Mouse (Mus musculus): ENCODE results near the gene Steap3. TPM values are rescaled to one million over a fixed set of nuclear protein-coding genes. Genes with fewer than 3 reads are reported as not detected.

The Steap3 gene
- polyA plus RNA-seq, 1 experiment from 2014 or later: 3.0 TPM

DNA sequence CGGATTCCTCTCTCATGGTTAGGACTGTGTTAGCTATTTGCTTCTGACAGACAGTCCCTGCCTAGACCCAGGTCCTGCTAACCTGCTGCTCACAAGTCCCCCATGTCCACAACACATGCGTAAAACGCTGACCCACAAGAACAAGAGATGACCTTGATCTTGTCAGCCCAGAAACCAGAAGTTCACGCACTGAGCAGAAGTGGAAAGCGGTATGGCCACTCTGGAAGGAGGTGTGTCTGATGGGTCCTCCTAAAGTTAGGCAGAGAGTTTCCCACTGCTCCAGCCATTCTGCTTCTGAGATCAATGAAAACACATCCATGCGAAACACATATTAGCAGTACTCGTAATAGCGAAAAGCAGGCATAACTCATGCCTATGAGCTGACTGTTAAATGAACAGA lies 25.6 kb downstream of the Steap3 start:
- no peaks in the 10 kb centered on the region for H3K36me3 ChIP-seq (ENCODE audit: control insufficient read depth, insufficient read depth, low read length)
- DNase-seq (ENCODE audit: low spot score) (no peak), ATAC-seq (ENCODE audit: insufficient read depth, low FRiP score, low TSS enrichment) (no peak)
- no peak overlapping the region for H3K27ac ChIP-seq (ENCODE audit: low read depth, low read length)
- no peak overlapping the region for H3K4me2 ChIP-seq (ENCODE audit: low read depth)
- H3K27me3 ChIP-seq (ENCODE audit: control insufficient read depth, insufficient read depth, low read length): no peaks in the 10 kb centered on the region
- no peaks in the 10 kb centered on the region for H3K9me3 ChIP-seq (ENCODE audit: control insufficient read depth, low read length)
- H3K4me1 ChIP-seq (ENCODE audit: control insufficient read depth, insufficient read depth, low read length): no peaks in the 10 kb centered on the region
- 91% methylated on average over 8 of the region's 8 CpGs for WGBS
- H3K9ac ChIP-seq (ENCODE audit: low read length): no peak overlapping the region
- H3K4me3 ChIP-seq (ENCODE audit: low read depth, low read length): no peak overlapping the region

DNA sequence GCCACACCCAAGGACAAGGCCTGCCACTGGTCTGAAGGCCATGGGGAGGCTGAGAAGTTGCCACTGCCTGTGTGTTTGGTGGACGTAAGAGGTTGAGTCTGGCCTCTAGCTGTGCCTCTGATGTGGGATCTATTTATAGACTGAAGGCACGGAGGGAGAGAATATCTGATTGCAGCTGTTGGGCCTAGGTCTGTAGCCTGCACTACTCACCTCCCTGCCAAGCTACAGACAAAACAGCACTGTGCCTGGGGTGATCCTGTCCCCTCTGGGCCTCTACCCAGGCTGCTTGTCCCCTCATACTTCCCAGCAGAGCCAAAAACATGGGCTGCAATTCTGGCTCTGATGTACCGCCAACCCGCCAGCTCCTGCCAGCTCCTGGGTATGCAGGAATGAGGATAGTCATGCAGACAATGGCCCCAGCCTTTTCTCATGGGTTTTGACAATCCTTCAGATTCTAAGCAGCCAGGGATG lies 26.8 kb downstream of the Steap3 start:
- H3K36me3 ChIP-seq (ENCODE audit: control insufficient read depth, insufficient read depth, low read length): no peaks in the 10 kb centered on the region
- H3K9ac ChIP-seq (ENCODE audit: low read length): no peak overlapping the region
- H3K27ac ChIP-seq (ENCODE audit: low read depth, low read length): no peak overlapping the region
- ATAC-seq (ENCODE audit: insufficient read depth, low FRiP score, low TSS enrichment) (no peak), DNase-seq (ENCODE audit: low spot score) (no peak)
- H3K9me3 ChIP-seq (ENCODE audit: control insufficient read depth, low read length): no peaks in the 10 kb centered on the region
- 73% methylated on average over 4 of the region's 4 CpGs for WGBS
- H3K4me3 ChIP-seq (ENCODE audit: low read depth, low read length): no peak overlapping the region
- H3K4me2 ChIP-seq (ENCODE audit: low read depth): no peak overlapping the region
- no peaks in the 10 kb centered on the region for H3K27me3 ChIP-seq (ENCODE audit: control insufficient read depth, insufficient read depth, low read length)
- H3K4me1 ChIP-seq (ENCODE audit: control insufficient read depth, insufficient read depth, low read length): no peaks in the 10 kb centered on the region

DNA sequence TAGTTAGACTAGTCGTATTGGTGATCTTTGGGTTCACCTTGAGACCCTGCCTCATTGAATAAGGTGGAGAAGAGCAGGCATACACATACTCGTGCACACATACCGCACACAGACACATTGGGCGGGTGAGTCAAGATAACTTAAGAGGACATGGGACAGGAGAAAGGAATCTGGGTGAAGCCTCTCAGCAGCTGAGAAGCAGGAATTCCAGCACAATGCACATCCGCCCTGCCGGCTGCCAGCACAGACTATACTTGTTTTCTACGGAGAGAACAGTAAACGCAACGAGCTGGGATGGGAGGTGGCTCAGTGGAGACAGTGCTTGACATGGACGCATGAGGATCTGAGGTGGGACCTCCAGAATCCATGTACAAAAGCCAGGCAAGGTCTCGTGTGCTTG lies 27.9 kb downstream of the Steap3 start:
- H3K4me2 ChIP-seq (ENCODE audit: low read depth): no peak overlapping the region
- H3K36me3 ChIP-seq (ENCODE audit: control insufficient read depth, insufficient read depth, low read length): no peaks in the 10 kb centered on the region
- no peak overlapping the region for H3K27ac ChIP-seq (ENCODE audit: low read depth, low read length)
- H3K27me3 ChIP-seq (ENCODE audit: control insufficient read depth, insufficient read depth, low read length): no peaks in the 10 kb centered on the region
- no peak overlapping the region for H3K9ac ChIP-seq (ENCODE audit: low read length)
- DNase-seq (ENCODE audit: low spot score): no peak
- no peaks in the 10 kb centered on the region for H3K9me3 ChIP-seq (ENCODE audit: control insufficient read depth, low read length)
- H3K4me3 ChIP-seq (ENCODE audit: low read depth, low read length): no peak overlapping the region
- ATAC-seq (ENCODE audit: insufficient read depth, low FRiP score, low TSS enrichment): no peak
- H3K4me1 ChIP-seq (ENCODE audit: control insufficient read depth, insufficient read depth, low read length): no peaks in the 10 kb centered on the region
- WGBS: 91% methylated on average over 11 of the region's 11 CpGs

DNA sequence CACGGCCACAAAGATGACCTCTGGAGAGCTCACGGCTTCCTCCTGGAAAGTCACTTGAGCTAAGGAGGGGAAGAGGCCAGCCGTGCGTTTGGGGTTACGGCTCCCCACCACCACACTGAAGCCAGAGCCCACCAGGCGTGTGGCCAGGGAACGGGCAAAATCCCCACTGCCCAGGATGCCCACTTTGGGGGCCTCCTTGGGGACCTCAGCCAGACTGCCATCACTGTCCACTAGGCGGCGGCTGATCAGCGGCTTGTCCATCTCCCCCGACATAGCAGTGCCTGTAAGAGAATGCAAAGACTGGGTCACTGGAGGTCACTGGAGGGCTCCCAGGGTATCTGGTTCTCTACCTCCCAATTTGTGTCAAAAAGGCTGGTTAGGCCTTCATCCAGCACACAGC lies 28.5 kb downstream of the Steap3 start:
- WGBS: 83% methylated on average over 11 of the region's 11 CpGs
- DNase-seq (ENCODE audit: low spot score) (no peak), ATAC-seq (ENCODE audit: insufficient read depth, low FRiP score, low TSS enrichment) (no peak)
- H3K27me3 ChIP-seq (ENCODE audit: control insufficient read depth, insufficient read depth, low read length): no peaks in the 10 kb centered on the region
- no peaks in the 10 kb centered on the region for H3K36me3 ChIP-seq (ENCODE audit: control insufficient read depth, insufficient read depth, low read length)
- H3K27ac ChIP-seq (ENCODE audit: low read depth, low read length): no peak overlapping the region
- no peaks in the 10 kb centered on the region for H3K9me3 ChIP-seq (ENCODE audit: control insufficient read depth, low read length)
- H3K9ac ChIP-seq (ENCODE audit: low read length): no peak overlapping the region
- no peak overlapping the region for H3K4me2 ChIP-seq (ENCODE audit: low read depth)
- H3K4me1 ChIP-seq (ENCODE audit: control insufficient read depth, insufficient read depth, low read length): no peaks in the 10 kb centered on the region
- no peak overlapping the region for H3K4me3 ChIP-seq (ENCODE audit: low read depth, low read length)

DNA sequence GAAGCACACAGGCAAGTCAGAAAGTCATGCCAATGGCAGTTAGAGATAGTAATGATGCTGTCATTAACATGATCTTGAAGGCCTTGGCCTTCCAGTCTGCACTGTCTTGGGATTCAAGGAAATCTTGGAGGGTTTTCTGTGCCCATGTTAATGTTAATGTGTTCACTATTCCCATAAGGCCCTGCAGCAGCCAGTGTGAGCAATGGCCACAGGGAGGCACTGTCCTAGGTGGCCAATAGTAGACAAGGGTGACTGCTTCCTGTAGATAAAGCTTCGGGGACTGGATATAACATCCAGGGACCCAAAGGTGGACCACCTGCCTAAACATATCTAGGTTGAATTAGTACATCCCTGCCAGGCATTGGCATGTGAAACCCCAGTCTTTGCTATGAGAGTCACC lies 35.4 kb downstream of the Steap3 start:
- no peaks in the 10 kb centered on the region for H3K27me3 ChIP-seq (ENCODE audit: control insufficient read depth, insufficient read depth, low read length)
- ATAC-seq (ENCODE audit: insufficient read depth, low FRiP score, low TSS enrichment): no peak
- H3K27ac ChIP-seq (ENCODE audit: low read depth, low read length): no peak overlapping the region
- H3K4me2 ChIP-seq (ENCODE audit: low read depth): no peak overlapping the region
- DNase-seq (ENCODE audit: low spot score): no peak
- WGBS: 100% methylated on average over 1 of the region's 1 CpGs
- no peaks in the 10 kb centered on the region for H3K36me3 ChIP-seq (ENCODE audit: control insufficient read depth, insufficient read depth, low read length)
- H3K4me3 ChIP-seq (ENCODE audit: low read depth, low read length): no peak overlapping the region
- H3K9ac ChIP-seq (ENCODE audit: low read length): no peak overlapping the region
- H3K4me1 ChIP-seq (ENCODE audit: control insufficient read depth, insufficient read depth, low read length): no peaks in the 10 kb centered on the region
- no peaks in the 10 kb centered on the region for H3K9me3 ChIP-seq (ENCODE audit: control insufficient read depth, low read length)

DNA sequence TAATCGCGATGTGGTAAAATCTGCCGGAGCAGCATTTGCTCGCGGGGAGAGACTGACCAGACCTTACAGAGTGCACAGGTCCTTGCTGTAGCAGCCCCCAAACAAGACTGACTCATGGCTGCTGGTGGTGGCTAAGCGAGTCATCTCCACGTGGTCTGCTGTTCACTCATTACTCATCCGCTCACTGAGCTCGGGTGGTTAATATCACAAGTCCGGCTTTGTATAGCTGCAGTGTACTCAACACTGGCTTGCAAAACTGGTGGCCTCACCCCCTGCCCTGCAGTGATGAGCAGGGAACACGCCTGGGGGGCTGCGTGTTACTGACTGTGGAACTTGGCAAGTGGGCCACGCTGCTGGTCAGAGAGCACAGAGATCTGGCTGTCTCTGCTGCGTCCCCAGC lies 36.1 kb downstream of the Steap3 start:
- H3K4me2 ChIP-seq (ENCODE audit: low read depth): no peak overlapping the region
- no peak overlapping the region for H3K27ac ChIP-seq (ENCODE audit: low read depth, low read length)
- H3K9ac ChIP-seq (ENCODE audit: low read length): no peak overlapping the region
- no peaks in the 10 kb centered on the region for H3K4me1 ChIP-seq (ENCODE audit: control insufficient read depth, insufficient read depth, low read length)
- H3K4me3 ChIP-seq (ENCODE audit: low read depth, low read length): no peak overlapping the region
- H3K36me3 ChIP-seq (ENCODE audit: control insufficient read depth, insufficient read depth, low read length): no peaks in the 10 kb centered on the region
- DNase-seq (ENCODE audit: low spot score) (no peak), ATAC-seq (ENCODE audit: insufficient read depth, low FRiP score, low TSS enrichment) (no peak)
- no peaks in the 10 kb centered on the region for H3K27me3 ChIP-seq (ENCODE audit: control insufficient read depth, insufficient read depth, low read length)
- WGBS: 90% methylated on average over 14 of the region's 14 CpGs
- H3K9me3 ChIP-seq (ENCODE audit: control insufficient read depth, low read length): no peaks in the 10 kb centered on the region

DNA sequence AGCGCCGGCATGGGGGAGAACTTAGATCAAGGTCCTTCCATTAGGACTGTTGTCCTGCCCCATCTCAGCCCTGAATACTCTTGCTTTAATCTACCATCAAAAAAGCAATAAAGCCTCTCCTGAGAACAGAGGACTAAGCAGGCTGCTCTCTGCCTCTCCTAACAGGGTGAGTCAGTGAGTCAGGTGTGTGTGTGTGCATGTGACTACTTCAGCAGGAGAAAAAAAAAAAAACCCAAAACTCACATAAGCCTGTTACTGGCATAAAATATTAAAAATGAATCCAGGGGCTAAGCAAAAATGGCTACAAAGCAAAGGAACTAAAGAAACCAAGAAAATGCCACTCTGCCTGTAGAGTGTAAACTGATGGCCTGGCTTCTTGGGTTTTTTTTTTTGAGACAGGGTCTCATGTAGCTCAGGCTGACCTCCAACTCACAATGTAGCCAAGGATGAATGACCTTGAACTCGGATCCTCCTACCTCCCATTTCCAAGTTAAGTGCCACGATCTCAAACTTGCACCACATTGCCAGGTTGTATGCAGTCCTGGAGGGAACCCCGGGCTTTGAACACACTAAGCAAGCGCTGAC lies 36.8 kb downstream of the Steap3 start:
- ATAC-seq (ENCODE audit: insufficient read depth, low FRiP score, low TSS enrichment) (no peak), DNase-seq (ENCODE audit: low spot score) (no peak)
- Histone ChIP-seq H3K36me3 (ENCODE audit: control insufficient read depth, insufficient read depth, low read length) (no peaks in the 10 kb centered on the region), H3K27ac (ENCODE audit: low read depth, low read length) (no peak overlapping the region), H3K4me2 (ENCODE audit: low read depth) (no peak overlapping the region), H3K4me1 (ENCODE audit: control insufficient read depth, insufficient read depth, low read length) (no peaks in the 10 kb centered on the region), H3K9ac (ENCODE audit: low read length) (no peak overlapping the region), H3K9me3 (ENCODE audit: control insufficient read depth, low read length) (no peaks in the 10 kb centered on the region), H3K4me3 (ENCODE audit: low read depth, low read length) (no peak overlapping the region), H3K27me3 (ENCODE audit: control insufficient read depth, insufficient read depth, low read length) (no peaks in the 10 kb centered on the region)
- WGBS: 89% methylated on average over 6 of the region's 6 CpGs

DNA sequence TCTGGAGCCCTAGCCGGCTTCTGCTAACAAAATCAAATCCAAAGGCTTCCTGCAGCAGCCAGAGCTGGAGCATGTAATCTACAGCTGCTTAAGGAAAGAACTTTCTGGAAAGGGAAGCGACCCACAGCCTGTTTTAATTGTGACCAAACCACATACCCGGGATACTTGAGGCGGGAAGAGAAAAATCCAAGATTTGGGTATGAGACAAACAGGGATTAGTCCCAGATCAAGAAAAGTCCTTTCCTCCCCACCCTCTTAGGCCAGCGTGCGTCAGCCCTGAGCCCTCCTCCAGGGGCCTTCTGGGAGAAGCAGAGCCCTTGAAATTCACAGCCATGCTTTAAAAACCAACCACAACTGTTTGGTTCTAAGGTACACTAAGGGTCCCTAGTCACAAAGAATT lies 40.3 kb downstream of the Steap3 start:
- ATAC-seq (ENCODE audit: insufficient read depth, low FRiP score, low TSS enrichment) (no peak), DNase-seq (ENCODE audit: low spot score) (no peak)
- 84% methylated on average over 6 of the region's 6 CpGs for WGBS
- no peaks in the 10 kb centered on the region for H3K27me3 ChIP-seq (ENCODE audit: control insufficient read depth, insufficient read depth, low read length)
- no peak overlapping the region for H3K27ac ChIP-seq (ENCODE audit: low read depth, low read length)
- no peak overlapping the region for H3K4me3 ChIP-seq (ENCODE audit: low read depth, low read length)
- no peak overlapping the region for H3K4me2 ChIP-seq (ENCODE audit: low read depth)
- H3K4me1 ChIP-seq (ENCODE audit: control insufficient read depth, insufficient read depth, low read length): no peaks in the 10 kb centered on the region
- no peak overlapping the region for H3K9ac ChIP-seq (ENCODE audit: low read length)
- no peaks in the 10 kb centered on the region for H3K36me3 ChIP-seq (ENCODE audit: control insufficient read depth, insufficient read depth, low read length)
- no peaks in the 10 kb centered on the region for H3K9me3 ChIP-seq (ENCODE audit: control insufficient read depth, low read length)

DNA sequence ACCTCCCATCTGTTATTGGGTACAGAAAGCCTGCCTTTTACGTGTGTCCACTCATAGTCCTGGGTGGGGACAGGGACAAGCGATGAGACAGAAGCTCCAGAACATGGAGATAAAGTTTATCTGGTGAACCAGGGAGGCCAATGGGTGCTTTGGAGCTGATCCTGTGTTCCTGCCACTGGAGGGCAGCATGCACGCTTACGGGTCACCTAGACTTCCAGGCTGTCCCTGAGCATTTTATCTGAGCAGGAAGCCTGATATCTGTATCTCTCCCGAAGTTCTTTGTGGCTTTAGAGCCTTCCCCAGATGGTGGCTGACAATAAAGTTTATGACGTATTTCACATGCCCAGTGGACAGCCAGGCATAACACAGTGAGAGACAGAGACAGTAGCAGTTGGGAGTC lies 41.2 kb downstream of the Steap3 start:
- H3K4me2 ChIP-seq (ENCODE audit: low read depth): no peak overlapping the region
- DNase-seq (ENCODE audit: low spot score): peak; percentile 53
- no peak overlapping the region for H3K27ac ChIP-seq (ENCODE audit: low read depth, low read length)
- H3K36me3 ChIP-seq (ENCODE audit: control insufficient read depth, insufficient read depth, low read length): no peaks in the 10 kb centered on the region
- ATAC-seq (ENCODE audit: insufficient read depth, low FRiP score, low TSS enrichment): no peak
- H3K27me3 ChIP-seq (ENCODE audit: control insufficient read depth, insufficient read depth, low read length): no peaks in the 10 kb centered on the region
- 42% methylated on average over 6 of the region's 6 CpGs for WGBS
- no peaks in the 10 kb centered on the region for H3K4me1 ChIP-seq (ENCODE audit: control insufficient read depth, insufficient read depth, low read length)
- no peaks in the 10 kb centered on the region for H3K9me3 ChIP-seq (ENCODE audit: control insufficient read depth, low read length)
- no peak overlapping the region for H3K4me3 ChIP-seq (ENCODE audit: low read depth, low read length)
- no peak overlapping the region for H3K9ac ChIP-seq (ENCODE audit: low read length)

All from neural tube, embryonic 11.5 days (tissue).